Mouse (Mus musculus): ENCODE measurements around the gene 4933430I17Rik. TPM values are rescaled to one million over a fixed set of nuclear protein-coding genes. Genes with fewer than 3 reads are reported as not detected.

The 4933430I17Rik gene
- total and polyA plus RNA-seq, 3 experiments, result 0.30 to 1.8 (median 0.52) TPM

- Histone ChIP-seq H3K4me2 (ENCODE audit: insufficient read depth, low read depth, poor library complexity, severe bottlenecking) (no peak overlapping the region), H3K9ac (ENCODE audit: insufficient read depth, low read depth) (no peak overlapping the region), H3K4me3 (replicated peaks in 1 of 3; ENCODE audit: low read depth in 2 of 3, low read length in 2 of 3, poor library complexity in 1 of 3) (no peak overlapping the region), H3K4me1 (ENCODE audit: control insufficient read depth in 1 of 2, insufficient read depth in 2 of 2) (no peaks in the 10 kb centered on the region), H3K27me3 (replicated peaks) (no peaks in the 10 kb centered on the region), H3K79me2 (replicated peaks; ENCODE audit: control insufficient read depth, extremely low read depth, insufficient read depth, poor library complexity, severe bottlenecking) (no peaks in the 10 kb centered on the region), H3K27ac (ENCODE audit: insufficient read depth, low read depth) (no peak overlapping the region), H3K36me3 (replicated peaks in 1 of 2; ENCODE audit: control insufficient read depth in 1 of 2, insufficient read depth in 1 of 2, low read length in 1 of 2) (no peaks in the 10 kb centered on the region), H3K9me3 (replicated peaks; ENCODE audit: low read length) (no peaks in the 10 kb centered on the region)
- TF ChIP-seq POLR2AphosphoS2 (IDR thresholded peaks at IDR 0.05; ENCODE audit: low read depth, low read length), result no peak
- dilution Hi-C loops (cut with MboI; ENCODE audit: extremely low pct_ligation_motif_present, extremely low pct_unique_long_range_greater_than_20kb, low sequenced_read_pairs), result no loop called here
- no peak for DNase-seq (ENCODE audit: extremely low read depth)
- in situ Hi-C loops (cut with MboI; ENCODE audit: low pct_ligation_motif_present, low pct_unique_long_range_greater_than_20kb, low sequenced_read_pairs), result no loop called here
Observed at GRCm38 (mm10) chr4:62569603-62570002, 44.4 kb downstream of the 4933430I17Rik start.

DNA sequence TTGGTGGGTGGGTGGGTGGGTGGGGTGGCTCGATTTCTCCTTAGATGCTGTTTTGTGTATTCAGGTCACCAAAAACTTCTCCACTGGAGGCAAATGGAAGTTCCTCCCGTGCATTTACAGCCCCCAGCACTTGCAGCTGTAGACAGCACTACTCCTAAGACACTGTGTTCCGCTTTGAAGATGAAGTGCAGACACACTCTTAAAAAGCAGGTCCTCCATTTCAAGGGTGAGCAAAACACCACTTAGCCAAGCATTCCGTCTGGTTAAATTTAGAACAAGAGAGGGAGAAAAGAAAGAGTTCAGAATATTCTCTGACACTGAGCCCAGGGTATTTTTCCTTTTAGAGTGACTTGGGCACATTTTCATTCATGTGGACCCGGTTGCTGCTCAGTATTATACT is 44.9 kb downstream of the 4933430I17Rik start:
- Histone ChIP-seq H3K4me2 (ENCODE audit: insufficient read depth, low read depth, poor library complexity, severe bottlenecking) (no peak overlapping the region), H3K27me3 (replicated peaks) (no peaks in the 10 kb centered on the region), H3K4me1 (ENCODE audit: control insufficient read depth in 1 of 2, insufficient read depth in 2 of 2) (no peaks in the 10 kb centered on the region), H3K79me2 (replicated peaks; ENCODE audit: control insufficient read depth, extremely low read depth, insufficient read depth, poor library complexity, severe bottlenecking) (no peaks in the 10 kb centered on the region), H3K27ac (ENCODE audit: insufficient read depth, low read depth) (no peak overlapping the region), H3K9ac (ENCODE audit: insufficient read depth, low read depth) (no peak overlapping the region), H3K9me3 (replicated peaks; ENCODE audit: low read length) (no peaks in the 10 kb centered on the region), H3K36me3 (replicated peaks in 1 of 2; ENCODE audit: control insufficient read depth in 1 of 2, insufficient read depth in 1 of 2, low read length in 1 of 2) (no peaks in the 10 kb centered on the region), H3K4me3 (replicated peaks in 1 of 3; ENCODE audit: low read depth in 2 of 3, low read length in 2 of 3, poor library complexity in 1 of 3) (no peak overlapping the region)
- dilution Hi-C loops (cut with MboI; ENCODE audit: extremely low pct_ligation_motif_present, extremely low pct_unique_long_range_greater_than_20kb, low sequenced_read_pairs), result no loop called here
- no peak for TF ChIP-seq RCOR1 (conservative IDR thresholded peaks at IDR 0.05; ENCODE audit: low read depth, low read length)
- no peak for TF ChIP-seq MEF2A (IDR thresholded peaks at IDR 0.05; ENCODE audit: borderline replicate concordance, low read depth, low read length)
- TF ChIP-seq EP300 (IDR thresholded peaks at IDR 0.05; ENCODE audit: low read length), result no peak
- TF ChIP-seq JUN (IDR thresholded peaks at IDR 0.05; ENCODE audit: insufficient read depth, low read depth, low read length), result no peak
- no peak for TF ChIP-seq IRF4 (IDR thresholded peaks at IDR 0.05; ENCODE audit: low read depth, low read length)
- TF ChIP-seq JUND (conservative IDR thresholded peaks at IDR 0.05; ENCODE audit: low read depth, low read length), result no peak
- TF ChIP-seq ETS1 (conservative IDR thresholded peaks at IDR 0.05; ENCODE audit: low read depth, low read length), result no peak
- no peak for DNase-seq (ENCODE audit: extremely low read depth)
- in situ Hi-C loops (cut with MboI; ENCODE audit: low pct_ligation_motif_present, low pct_unique_long_range_greater_than_20kb, low sequenced_read_pairs), result no loop called here

- in situ Hi-C loops (cut with MboI; ENCODE audit: low pct_ligation_motif_present, low pct_unique_long_range_greater_than_20kb, low sequenced_read_pairs), result no loop called here
- Histone ChIP-seq H3K9ac (ENCODE audit: insufficient read depth, low read depth) (no peak overlapping the region), H3K27me3 (replicated peaks) (peaks cover 11% of the 10 kb centered on the region), H3K79me2 (replicated peaks; ENCODE audit: control insufficient read depth, extremely low read depth, insufficient read depth, poor library complexity, severe bottlenecking) (no peaks in the 10 kb centered on the region), H3K36me3 (replicated peaks in 1 of 2; ENCODE audit: control insufficient read depth in 1 of 2, insufficient read depth in 1 of 2, low read length in 1 of 2) (no peaks in the 10 kb centered on the region), H3K9me3 (replicated peaks; ENCODE audit: low read length) (peaks cover 6% of the 10 kb centered on the region), H3K27ac (ENCODE audit: insufficient read depth, low read depth) (no peak overlapping the region), H3K4me1 (ENCODE audit: control insufficient read depth in 1 of 2, insufficient read depth in 2 of 2) (peaks cover 3 to 20% of the 10 kb centered on the region in 2 experiments; a peak in 3 of 4 replicates), H3K4me3 (replicated peaks in 1 of 3; ENCODE audit: low read depth in 2 of 3, low read length in 2 of 3, poor library complexity in 1 of 3) (no peak overlapping the region), H3K4me2 (ENCODE audit: insufficient read depth, low read depth, poor library complexity, severe bottlenecking) (no peak overlapping the region)
- DNase-seq (ENCODE audit: extremely low read depth), result no peak
- dilution Hi-C loops (cut with MboI; ENCODE audit: extremely low pct_ligation_motif_present, extremely low pct_unique_long_range_greater_than_20kb, low sequenced_read_pairs), result no loop called here
- no peak for TF ChIP-seq CHD2 (IDR thresholded peaks at IDR 0.05; ENCODE audit: low read length)
- no peak for TF ChIP-seq NRF1 (IDR thresholded peaks at IDR 0.05; ENCODE audit: low read depth, low read length)
- no peak for TF ChIP-seq NELFE (IDR thresholded peaks at IDR 0.05; ENCODE audit: low read depth, low read length)
- TF ChIP-seq MAZ (IDR thresholded peaks at IDR 0.05; ENCODE audit: low read depth, low read length), result no peak
- no peak for TF ChIP-seq SIN3A (IDR thresholded peaks at IDR 0.05; ENCODE audit: low read length)
- no peak for TF ChIP-seq BHLHE40 (IDR thresholded peaks at IDR 0.05; ENCODE audit: low read depth, low read length)
- TF ChIP-seq POLR2AphosphoS2 (IDR thresholded peaks at IDR 0.05; ENCODE audit: low read depth, low read length), result no peak
- TF ChIP-seq SMC3 (IDR thresholded peaks at IDR 0.05; ENCODE audit: low read depth, low read length), result no peak
- no peak for TF ChIP-seq KAT2A (IDR thresholded peaks at IDR 0.05; ENCODE audit: insufficient replicate concordance, low read length)
- TF ChIP-seq RAD21 (IDR thresholded peaks at IDR 0.05; ENCODE audit: low read depth, low read length), result no peak
Observed at GRCm38 (mm10) chr4:62582365-62583264, 57.4 kb downstream of the 4933430I17Rik start.
